Mouse (Mus musculus) hindbrain, embryonic 16.5 days (tissue): ENCODE data around the gene Spsb4. TPM values are rescaled to one million over a fixed set of nuclear protein-coding genes. Genes with fewer than 3 reads are reported as not detected.

Experiments
- ATAC-seq: fragments of 200-750 bp; cut with Nextera tagmentation; 2 replicates; pipeline ENCODE4 v1.8.0; 2017; ENCODE audit warnings: moderate TSS enrichment, moderate library complexity
- H3K27ac ChIP-seq: fragments of 300-500 bp; sonication (generic); 2 replicates; pipeline ENCODE4 v1.5.1; 2014; ENCODE audit warnings: low read depth, mild to moderate bottlenecking, control low read depth, low read length, moderate library complexity
- H3K27me3 ChIP-seq: fragments of 300-500 bp; sonication (generic); replicated peaks from 2 replicates; pipeline ENCODE4 v1.6.1; 2014; ENCODE audit warnings: low read length; ENCODE audit not compliant: control insufficient read depth, insufficient read depth
- H3K36me3 ChIP-seq: fragments of 300-500 bp; sonication (generic); 2 replicates; pipeline ENCODE4 v1.6.1; 2014; ENCODE audit warnings: mild to moderate bottlenecking, low read length, moderate library complexity, mixed read lengths; ENCODE audit not compliant: control insufficient read depth, insufficient read depth
- H3K4me1 ChIP-seq: fragments of 300-500 bp; sonication (generic); 2 replicates; pipeline ENCODE4 v1.6.1; 2014; ENCODE audit warnings: low read depth, low read length; ENCODE audit not compliant: control insufficient read depth, insufficient read depth
- H3K4me2 ChIP-seq: fragments of 300-500 bp; sonication (generic); 2 replicates; pipeline ENCODE4 v1.6.1; 2014; ENCODE audit warnings: mild to moderate bottlenecking, low read length, control low read depth, moderate library complexity
- H3K4me3 ChIP-seq: fragments of 300-500 bp; sonication (generic); 2 replicates; pipeline ENCODE4 v1.5.1; 2014; ENCODE audit warnings: mild to moderate bottlenecking, low read length, control low read depth, moderate library complexity
- H3K9ac ChIP-seq: fragments of 300-500 bp; sonication (generic); 2 replicates; pipeline ENCODE4 v1.6.1; 2014; ENCODE audit warnings: low read depth, mild to moderate bottlenecking, control low read depth, low read length, moderate library complexity
- H3K9me3 ChIP-seq: fragments of 300-500 bp; sonication (generic); 2 replicates; pipeline ENCODE4 v1.6.1; 2014; ENCODE audit warnings: mild to moderate bottlenecking, low read length, moderate library complexity; ENCODE audit not compliant: control insufficient read depth
- WGBS: fragments of 180-500 bp; shearing (Covaris S2); extraction: QIAGEN DNeasy Blood & Tissue Kit; methylation state at CpG from one replicate; pipeline ENCODE4 v1.1.7; 2014; 5-methylcytosine and 5-hydroxymethylcytosine counted together
- polyA plus RNA-seq: library from polyadenylated mRNA; unstranded; fragments of >200 nt; fragmentation: Nextera tagmentation; extraction: Ambion mirVana; gene quantifications from 2 replicates; pipeline ENCODE4 v1.2.1, GENCODE M21; 2015

Gene Spsb4
- polyA plus RNA-seq, 1 experiment from 2014 or later = 39.8 TPM

DNA sequence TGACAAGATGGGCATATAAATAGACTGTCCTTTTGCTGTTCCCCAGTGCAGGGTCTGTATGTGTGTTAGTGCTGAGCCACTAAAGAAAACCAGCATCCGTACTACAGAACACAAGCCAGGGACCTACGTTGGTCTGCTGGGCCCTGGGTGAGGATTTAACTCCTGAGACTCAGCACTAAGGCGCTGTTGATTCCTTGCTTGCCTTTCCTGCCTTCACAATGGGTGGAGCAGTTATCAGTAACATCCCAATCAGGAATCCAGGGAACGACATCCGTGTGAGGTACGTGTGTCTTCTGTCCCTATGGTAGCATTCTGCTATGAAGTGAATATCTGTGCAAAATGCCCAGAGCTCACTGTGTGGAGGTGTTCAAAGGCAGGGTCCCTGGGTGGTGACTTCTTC, 8.2 kb downstream of the Spsb4 start:
- Histone ChIP-seq H3K4me1 (peaks cover 37% of the 10 kb centered on the region), H3K4me2 (no peak overlapping the region), H3K27me3 (no peaks in the 10 kb centered on the region), H3K9ac (no peak overlapping the region), H3K4me3 (no peak overlapping the region), H3K9me3 (peaks cover 8% of the 10 kb centered on the region; the same call in 1 of the 2 replicates), H3K36me3 (peaks cover 2% of the 10 kb centered on the region; the same call in 1 of the 2 replicates), H3K27ac (0 out of 2 replicates have a peak overlapping the region, but pooled peaks have one; percentile 5)
- 83% methylated on average over 6 of the region's 6 CpGs for WGBS
- no peak for ATAC-seq

DNA sequence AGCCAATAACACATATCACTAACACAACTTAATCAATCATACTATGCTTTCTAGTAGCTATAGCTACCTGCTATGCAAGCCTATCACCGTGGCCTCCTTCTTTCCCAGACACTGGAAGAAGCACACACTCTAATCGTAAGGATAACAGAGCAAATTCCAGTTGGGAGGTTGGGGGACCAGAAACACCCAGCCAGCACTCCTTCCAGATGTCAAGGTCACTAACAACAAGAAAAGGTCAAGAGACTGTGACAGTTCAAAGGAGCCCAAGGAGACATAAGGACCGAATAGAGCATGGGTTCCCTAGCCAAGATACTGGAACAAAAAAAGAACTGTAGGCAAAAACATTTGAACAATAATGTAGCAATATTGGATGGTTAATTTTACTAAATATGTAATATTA, 13.9 kb downstream of the Spsb4 start:
- Histone ChIP-seq H3K27ac (no peak overlapping the region), H3K4me3 (no peak overlapping the region), H3K4me1 (0 out of 2 replicates have a peak, but pooled peaks cover 3% of the 10 kb centered on the region), H3K4me2 (no peak overlapping the region), H3K36me3 (peaks cover 2% of the 10 kb centered on the region; the same call in 1 of the 2 replicates), H3K9ac (no peak overlapping the region), H3K27me3 (no peaks in the 10 kb centered on the region), H3K9me3 (peaks cover 8% of the 10 kb centered on the region; the same call in 1 of the 2 replicates)
- no peak for ATAC-seq
- 55% methylated on average over 3 of the region's 3 CpGs for WGBS

DNA sequence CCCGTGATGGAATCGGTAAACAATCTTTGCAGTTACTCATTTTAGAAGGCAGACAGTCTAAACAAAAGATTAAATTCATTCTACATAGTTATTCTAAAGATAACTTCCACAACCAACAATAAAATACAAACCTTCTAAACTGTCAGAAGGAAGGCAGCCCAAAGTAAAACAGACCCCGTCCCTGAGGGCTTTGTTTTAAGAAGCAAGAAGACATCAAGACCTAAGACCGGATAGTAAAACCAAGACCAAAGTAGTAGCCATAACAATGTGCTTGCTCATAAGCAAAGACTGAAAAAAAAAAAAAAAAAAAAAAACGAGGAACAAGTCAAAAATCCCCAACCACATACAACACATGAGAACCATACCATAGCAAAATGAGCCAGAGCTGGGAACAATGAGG, 15.5 kb downstream of the Spsb4 start:
- no peaks in the 10 kb centered on the region for H3K27me3 ChIP-seq
- peaks cover under 1% of the 10 kb centered on the region; the same call in 1 of the 2 replicates for H3K36me3 ChIP-seq
- no peak overlapping the region for H3K9ac ChIP-seq
- H3K9me3 ChIP-seq = no peaks in the 10 kb centered on the region
- ATAC-seq = no peak
- H3K4me3 ChIP-seq = no peak overlapping the region
- 72% methylated on average over 5 of the region's 5 CpGs for WGBS
- 0 out of 2 replicates have a peak, but pooled peaks cover 3% of the 10 kb centered on the region for H3K4me1 ChIP-seq
- no peak overlapping the region for H3K4me2 ChIP-seq
- H3K27ac ChIP-seq = no peak overlapping the region

DNA sequence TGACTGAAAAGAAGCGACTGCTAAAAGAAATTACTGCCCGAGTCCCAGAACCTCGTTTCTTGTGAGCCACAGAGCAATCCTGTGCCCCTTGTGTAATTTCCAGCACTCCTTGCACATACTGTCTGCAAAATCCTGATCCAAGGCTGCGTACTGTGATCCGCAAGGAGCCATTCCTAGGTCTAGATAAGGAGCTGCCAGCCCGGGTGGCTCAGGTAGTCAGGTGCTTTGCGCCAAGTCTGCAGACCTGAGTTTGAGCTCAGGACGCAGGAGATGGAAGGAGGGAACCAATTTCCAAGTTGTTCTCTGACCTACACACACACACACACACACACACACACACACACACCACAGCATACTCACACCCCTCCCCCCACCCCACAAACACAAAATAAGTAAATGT, 16.0 kb downstream of the Spsb4 start:
- H3K27ac ChIP-seq = no peak overlapping the region
- no peak overlapping the region for H3K4me3 ChIP-seq
- no peak for ATAC-seq
- H3K9me3 ChIP-seq = no peaks in the 10 kb centered on the region
- no peaks in the 10 kb centered on the region for H3K27me3 ChIP-seq
- WGBS = 83% methylated on average over 8 of the region's 8 CpGs
- H3K4me2 ChIP-seq = no peak overlapping the region
- H3K4me1 ChIP-seq = 0 out of 2 replicates have a peak, but pooled peaks cover 3% of the 10 kb centered on the region
- H3K36me3 ChIP-seq = no peaks in the 10 kb centered on the region
- H3K9ac ChIP-seq = no peak overlapping the region

DNA sequence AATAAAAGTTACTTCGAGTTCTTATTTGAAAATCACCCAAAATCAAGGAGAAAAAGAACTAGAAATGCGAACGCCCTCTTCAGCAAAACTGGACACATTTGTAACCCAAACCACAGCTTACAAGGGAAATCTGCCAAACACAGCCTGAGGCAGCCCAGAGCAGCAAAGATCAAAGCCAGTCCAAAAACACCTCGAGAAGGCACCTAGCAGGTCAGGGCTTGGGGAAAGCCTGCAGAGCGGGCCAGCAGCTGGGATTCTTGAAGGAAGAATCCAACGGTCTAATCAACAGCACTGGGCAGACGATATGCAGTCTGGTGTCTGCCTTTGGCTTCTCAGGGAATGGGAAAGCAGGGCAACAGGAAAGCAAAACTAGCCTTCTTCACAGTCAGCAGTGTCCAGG, 16.6 kb downstream of the Spsb4 start:
- H3K4me1 ChIP-seq = 0 out of 2 replicates have a peak, but pooled peaks cover 3% of the 10 kb centered on the region
- WGBS = 75% methylated on average over 7 of the region's 7 CpGs
- H3K9ac ChIP-seq = no peak overlapping the region
- H3K4me3 ChIP-seq = no peak overlapping the region
- H3K27me3 ChIP-seq = no peaks in the 10 kb centered on the region
- no peak for ATAC-seq
- no peaks in the 10 kb centered on the region for H3K9me3 ChIP-seq
- H3K27ac ChIP-seq = no peak overlapping the region
- H3K4me2 ChIP-seq = no peak overlapping the region
- H3K36me3 ChIP-seq = no peaks in the 10 kb centered on the region

DNA sequence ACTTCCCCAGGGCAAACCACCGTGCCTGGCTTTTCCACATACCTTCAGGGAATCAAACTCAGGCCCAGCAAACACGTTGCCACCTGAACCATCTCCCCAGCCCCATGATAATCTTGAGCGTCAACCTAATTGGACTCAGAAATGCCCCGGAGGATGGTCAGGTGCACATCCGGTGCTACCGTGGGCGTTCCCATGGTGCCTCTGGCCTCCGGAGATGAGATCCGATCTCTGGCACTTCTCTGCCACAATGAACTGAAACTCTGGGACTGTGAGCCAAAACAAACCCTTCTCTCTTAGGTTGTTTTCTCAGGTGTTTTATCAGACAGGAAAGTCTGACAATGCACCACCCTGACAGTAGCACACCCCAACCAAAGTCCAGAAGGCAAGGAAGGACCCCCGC, 17.2 kb downstream of the Spsb4 start:
- Histone ChIP-seq H3K4me1 (0 out of 2 replicates have a peak, but pooled peaks cover 3% of the 10 kb centered on the region), H3K4me3 (no peak overlapping the region), H3K9ac (no peak overlapping the region), H3K4me2 (no peak overlapping the region), H3K27ac (no peak overlapping the region), H3K27me3 (no peaks in the 10 kb centered on the region), H3K9me3 (no peaks in the 10 kb centered on the region), H3K36me3 (no peaks in the 10 kb centered on the region)
- 75% methylated on average over 10 of the region's 10 CpGs for WGBS
- no peak for ATAC-seq

DNA sequence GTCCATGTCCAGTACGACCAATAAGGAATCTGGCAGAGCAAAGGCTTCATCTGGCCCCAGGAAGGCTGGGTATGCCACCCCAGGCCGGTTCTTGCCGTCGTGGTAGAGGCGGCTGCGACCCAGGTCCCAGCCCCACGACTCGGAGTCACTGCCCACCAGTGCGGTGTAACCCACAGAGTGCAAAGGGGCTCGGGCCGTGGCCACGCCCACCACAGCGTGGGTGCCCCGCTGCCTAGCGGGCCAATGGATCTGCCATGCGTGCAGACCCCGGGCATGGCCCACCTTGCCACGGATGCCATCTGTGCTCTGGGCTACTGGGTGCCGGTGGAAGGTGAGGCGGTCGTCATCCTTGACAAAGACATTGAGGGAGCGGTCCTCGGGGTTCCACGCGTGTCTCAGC, 22.9 kb downstream of the Spsb4 start:
- H3K27me3 ChIP-seq = no peaks in the 10 kb centered on the region
- H3K4me1 ChIP-seq = peaks cover 4% of the 10 kb centered on the region
- 95% methylated on average over 25 of the region's 25 CpGs for WGBS
- no peak overlapping the region for H3K9ac ChIP-seq
- no peak overlapping the region for H3K4me2 ChIP-seq
- H3K4me3 ChIP-seq = no peak overlapping the region
- ATAC-seq = no peak
- H3K9me3 ChIP-seq = no peaks in the 10 kb centered on the region
- no peak overlapping the region for H3K27ac ChIP-seq
- peaks cover 4% of the 10 kb centered on the region; the same call in 1 of the 2 replicates for H3K36me3 ChIP-seq

DNA sequence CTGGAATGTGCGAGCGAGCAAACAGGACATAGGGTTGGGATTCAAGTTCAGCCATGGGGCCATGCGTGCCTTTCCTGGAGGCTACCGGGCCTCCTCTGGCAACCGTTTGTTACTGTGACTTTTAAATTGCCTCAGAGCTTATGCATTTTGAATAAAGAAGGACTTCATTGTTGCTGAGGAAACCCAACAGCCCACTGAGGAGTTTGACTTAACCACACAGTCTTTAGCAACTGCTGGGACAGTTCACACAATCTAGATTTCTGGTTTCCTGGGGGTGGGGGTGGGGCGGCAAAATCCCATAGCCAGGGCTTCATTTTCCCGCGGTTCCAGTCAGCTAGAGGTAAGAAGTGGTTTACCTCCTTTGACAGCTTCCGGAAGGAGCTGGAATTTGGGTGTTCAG, 23.9 kb downstream of the Spsb4 start:
- no peak overlapping the region for H3K27ac ChIP-seq
- no peak for ATAC-seq
- H3K36me3 ChIP-seq = peaks cover 4% of the 10 kb centered on the region; the same call in 1 of the 2 replicates
- H3K4me2 ChIP-seq = no peak overlapping the region
- H3K27me3 ChIP-seq = no peaks in the 10 kb centered on the region
- H3K9ac ChIP-seq = no peak overlapping the region
- WGBS = 84% methylated on average over 9 of the region's 9 CpGs
- H3K4me1 ChIP-seq = peaks cover 9% of the 10 kb centered on the region
- no peaks in the 10 kb centered on the region for H3K9me3 ChIP-seq
- no peak overlapping the region for H3K4me3 ChIP-seq

DNA sequence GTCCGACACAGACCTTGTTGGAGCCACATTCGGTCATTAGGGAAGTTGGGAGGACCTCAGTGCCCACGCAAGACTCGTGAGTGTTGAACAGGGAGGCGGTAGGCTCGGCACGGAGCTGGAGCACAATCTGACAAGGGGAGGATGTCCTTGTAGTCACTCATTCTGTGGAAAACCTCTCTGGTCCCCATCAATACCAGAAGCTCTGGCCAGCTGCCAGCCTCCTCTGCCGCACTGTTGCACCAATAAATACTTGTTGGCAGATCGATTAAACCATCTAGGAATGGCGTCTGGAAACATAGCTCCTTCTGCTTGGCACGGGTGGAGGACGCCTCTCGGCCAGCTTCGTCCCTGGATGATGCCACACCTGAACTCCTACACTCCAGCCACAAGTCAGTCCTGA, 27.5 kb downstream of the Spsb4 start:
- Histone ChIP-seq H3K4me1 (peaks cover 21% of the 10 kb centered on the region), H3K4me2 (no peak overlapping the region), H3K9me3 (no peaks in the 10 kb centered on the region), H3K9ac (no peak overlapping the region; the same call in 1 of the 2 replicates), H3K36me3 (peaks cover 4% of the 10 kb centered on the region; the same call in 1 of the 2 replicates), H3K27me3 (no peaks in the 10 kb centered on the region), H3K4me3 (no peak overlapping the region), H3K27ac (no peak overlapping the region)
- ATAC-seq = 0 out of 2 replicates have a peak, but pooled peaks have one; percentile 13
- WGBS = 46% methylated on average over 14 of the region's 14 CpGs
